Mouse (Mus musculus): ENCODE measurements at regions not wholly inside any gene's neighbourhood (a gene's known extent, or its start where the extent isn't known, plus 50 kb on each side); places are given as distances from the start of the nearest gene placed in this dataset.

DNA sequence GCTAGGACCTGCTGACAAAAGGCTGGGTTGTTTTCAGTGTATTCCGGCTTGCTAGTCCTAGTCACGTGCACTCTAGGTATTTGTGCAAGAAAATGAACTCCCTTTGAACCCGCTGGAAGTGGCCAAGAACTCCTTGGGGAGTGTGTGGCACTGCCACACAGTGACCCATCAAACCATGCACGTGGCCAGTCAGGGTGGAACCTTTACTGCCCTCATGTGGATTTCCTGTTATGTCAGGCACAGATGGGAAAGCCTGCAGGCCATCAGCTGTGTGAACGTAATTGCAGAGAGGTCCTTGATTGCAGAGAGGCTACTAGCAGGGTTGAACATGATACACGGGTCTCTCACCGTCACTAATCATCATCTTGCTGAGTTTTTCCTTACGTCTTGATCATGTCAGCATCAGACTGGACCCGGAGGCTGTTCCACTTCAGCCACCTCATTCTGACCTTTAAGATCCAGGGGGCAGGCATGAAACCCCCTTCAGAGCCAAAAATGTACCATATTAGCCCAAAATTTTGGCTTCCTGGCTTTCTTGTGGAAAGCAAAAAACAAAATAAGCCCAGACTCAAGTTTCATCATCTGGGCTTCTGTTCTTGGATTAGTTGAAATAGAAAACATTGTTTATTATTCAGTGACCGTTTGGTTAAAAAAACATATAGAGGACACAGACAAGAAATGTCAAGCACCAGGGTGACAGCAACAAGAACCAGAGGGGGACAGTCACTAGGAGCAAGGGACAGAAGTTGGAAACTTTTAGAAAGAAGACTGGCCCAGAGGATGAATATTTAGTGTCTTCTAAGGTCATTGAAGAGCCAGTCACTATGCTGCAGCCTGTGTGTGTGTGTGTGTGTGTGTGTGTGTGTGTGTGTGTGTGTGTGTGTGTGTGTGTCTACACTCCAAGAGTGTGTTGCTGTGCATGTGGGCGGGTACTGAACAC lies 75.0 kb downstream of the Fam110c start:
- no peak overlapping the region; the same call in 1 of the 2 replicates for H3K27ac ChIP-seq (ENCODE audit: low read length)
- no peak overlapping the region for H3K4me3 ChIP-seq (ENCODE audit: low read depth, low read length)
- H3K4me1 ChIP-seq (ENCODE audit: control insufficient read depth, insufficient read depth, low read length), result peaks cover 2% of the 10 kb centered on the region; the same call in 1 of the 2 replicates
- no peaks in the 10 kb centered on the region for H3K36me3 ChIP-seq (ENCODE audit: control insufficient read depth, insufficient read depth, low read length)
- no peak overlapping the region for H3K4me2 ChIP-seq (replicated peaks; ENCODE audit: low read depth, low read length)
- no peak for ATAC-seq (ENCODE audit: insufficient number of reproducible peaks, insufficient read depth, low FRiP score, low read depth)
- 66% methylated on average over 11 of the region's 11 CpGs for WGBS
- H3K27me3 ChIP-seq (ENCODE audit: control insufficient read depth, insufficient read depth, low read length), result no peaks in the 10 kb centered on the region
- no peak overlapping the region for H3K9ac ChIP-seq (replicated peaks; ENCODE audit: low read depth, low read length)
- H3K9me3 ChIP-seq (ENCODE audit: control insufficient read depth, low read depth, low read length), result no peaks in the 10 kb centered on the region

DNA sequence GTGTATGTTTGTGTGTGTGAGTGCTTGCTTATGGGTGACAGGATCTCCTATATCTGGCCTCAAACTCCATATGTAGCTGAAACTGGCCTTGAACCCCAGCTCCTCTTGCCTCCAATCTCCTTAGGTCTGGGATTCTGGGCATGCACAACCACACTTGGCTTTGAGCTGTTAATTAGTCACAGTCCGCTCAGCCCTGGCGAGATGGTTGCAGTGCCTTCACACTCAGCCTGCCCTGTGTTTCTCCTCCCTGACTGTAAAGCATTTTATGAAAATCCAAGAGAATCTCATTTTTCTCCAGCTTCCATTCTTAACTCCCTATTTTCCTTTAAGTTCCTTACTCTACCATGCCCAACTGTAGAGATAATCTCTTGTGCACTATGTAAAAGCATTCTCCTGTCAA lies 80.1 kb downstream of the Fam110c start:
- Histone ChIP-seq H3K4me1 (ENCODE audit: control insufficient read depth, insufficient read depth, low read length) (peaks cover 6% of the 10 kb centered on the region; the same call in 1 of the 2 replicates), H3K36me3 (ENCODE audit: control insufficient read depth, insufficient read depth, low read length) (no peaks in the 10 kb centered on the region), H3K27me3 (ENCODE audit: control insufficient read depth, insufficient read depth, low read length) (no peaks in the 10 kb centered on the region), H3K27ac (ENCODE audit: low read length) (no peak overlapping the region), H3K9ac (replicated peaks; ENCODE audit: low read depth, low read length) (no peak overlapping the region), H3K9me3 (ENCODE audit: control insufficient read depth, low read depth, low read length) (no peaks in the 10 kb centered on the region), H3K4me3 (ENCODE audit: low read depth, low read length) (no peak overlapping the region), H3K4me2 (replicated peaks; ENCODE audit: low read depth, low read length) (no peak overlapping the region)
- ATAC-seq (ENCODE audit: insufficient number of reproducible peaks, insufficient read depth, low FRiP score, low read depth), result no peak
- WGBS, result 84% methylated on average over 2 of the region's 2 CpGs

DNA sequence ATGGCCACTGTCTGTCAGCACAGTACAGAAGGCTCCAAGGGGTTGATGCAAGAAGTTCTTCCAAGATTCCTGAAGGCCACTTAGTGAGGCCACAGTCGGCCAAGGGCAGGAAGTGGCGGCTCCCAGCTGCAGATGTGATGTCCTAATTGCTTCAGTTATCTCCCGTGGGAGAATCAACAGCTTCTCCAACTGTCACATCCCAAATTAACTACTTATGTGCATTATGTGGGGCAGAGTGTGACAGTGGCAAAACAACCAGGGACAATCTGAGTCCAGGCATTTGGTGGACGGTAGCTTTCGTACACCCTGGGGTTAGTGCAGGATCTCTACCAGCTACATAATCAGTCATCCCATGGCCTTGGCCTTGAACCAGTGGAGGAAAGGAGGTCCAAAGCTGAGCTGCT lies 80.9 kb downstream of the Fam110c start:
- Histone ChIP-seq H3K4me1 (ENCODE audit: control insufficient read depth, insufficient read depth, low read length) (peaks cover 6% of the 10 kb centered on the region; the same call in 1 of the 2 replicates), H3K27ac (ENCODE audit: low read length) (no peak overlapping the region), H3K9me3 (ENCODE audit: control insufficient read depth, low read depth, low read length) (no peaks in the 10 kb centered on the region), H3K36me3 (ENCODE audit: control insufficient read depth, insufficient read depth, low read length) (no peaks in the 10 kb centered on the region), H3K27me3 (ENCODE audit: control insufficient read depth, insufficient read depth, low read length) (no peaks in the 10 kb centered on the region), H3K4me3 (ENCODE audit: low read depth, low read length) (no peak overlapping the region), H3K9ac (replicated peaks; ENCODE audit: low read depth, low read length) (no peak overlapping the region), H3K4me2 (replicated peaks; ENCODE audit: low read depth, low read length) (no peak overlapping the region)
- WGBS, result 51% methylated on average over 5 of the region's 5 CpGs
- no peak for ATAC-seq (ENCODE audit: insufficient number of reproducible peaks, insufficient read depth, low FRiP score, low read depth)

DNA sequence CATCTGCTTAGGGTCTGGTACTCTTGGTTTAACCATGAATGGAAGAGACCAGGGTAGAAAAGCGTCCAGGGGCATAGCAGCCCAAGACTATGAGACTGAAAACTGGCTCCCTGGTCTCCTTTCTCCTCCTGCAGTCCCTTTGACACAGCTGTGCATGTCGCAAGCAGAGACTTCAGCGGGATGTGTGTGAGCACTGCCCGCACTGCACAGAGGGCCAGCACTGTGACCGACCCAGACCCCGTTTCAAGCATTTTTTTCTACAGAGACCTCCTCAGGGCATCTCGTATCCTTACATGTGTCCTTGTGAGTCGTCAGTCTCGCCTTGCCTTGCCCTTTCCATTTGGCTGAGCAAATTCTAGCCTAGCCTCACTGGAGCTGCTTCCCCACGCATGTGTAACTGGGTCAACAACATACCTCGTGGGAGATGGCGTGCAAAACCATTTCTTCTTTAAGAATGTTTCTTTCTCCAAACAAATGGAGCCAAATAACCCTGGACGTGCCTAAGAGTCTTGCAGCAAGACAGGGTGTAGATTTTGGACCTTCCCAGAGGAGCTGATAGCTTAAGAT lies 82.6 kb downstream of the Fam110c start:
- ATAC-seq (ENCODE audit: insufficient number of reproducible peaks, insufficient read depth, low FRiP score, low read depth), result no peak
- 74% methylated on average over 13 of the region's 13 CpGs for WGBS
- Histone ChIP-seq H3K9ac (replicated peaks; ENCODE audit: low read depth, low read length) (no peak overlapping the region), H3K4me1 (ENCODE audit: control insufficient read depth, insufficient read depth, low read length) (peaks cover 6% of the 10 kb centered on the region; the same call in 1 of the 2 replicates), H3K9me3 (ENCODE audit: control insufficient read depth, low read depth, low read length) (no peaks in the 10 kb centered on the region), H3K4me3 (ENCODE audit: low read depth, low read length) (no peak overlapping the region), H3K27ac (ENCODE audit: low read length) (no peak overlapping the region), H3K27me3 (ENCODE audit: control insufficient read depth, insufficient read depth, low read length) (no peaks in the 10 kb centered on the region), H3K4me2 (replicated peaks; ENCODE audit: low read depth, low read length) (no peak overlapping the region), H3K36me3 (ENCODE audit: control insufficient read depth, insufficient read depth, low read length) (no peaks in the 10 kb centered on the region)

DNA sequence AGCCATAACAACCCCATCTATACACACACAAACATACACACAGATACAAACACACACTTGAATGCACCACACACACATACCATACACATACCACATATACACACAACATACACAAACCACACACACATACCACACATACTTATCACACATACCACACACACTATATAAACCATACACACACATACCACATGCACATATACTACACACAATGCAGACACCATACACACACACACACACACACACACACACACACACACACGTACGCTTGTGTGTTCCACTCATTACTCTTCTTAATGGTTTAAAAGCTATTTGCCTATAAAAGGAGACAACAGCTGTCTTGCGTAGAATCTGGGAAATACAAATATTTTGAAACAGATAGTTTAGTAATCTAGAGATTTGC lies 83.1 kb upstream of the Gm6993 start:
- H3K9me3 ChIP-seq (ENCODE audit: control insufficient read depth, low read depth, low read length), result no peaks in the 10 kb centered on the region
- no peaks in the 10 kb centered on the region for H3K36me3 ChIP-seq (ENCODE audit: control insufficient read depth, insufficient read depth, low read length)
- H3K4me3 ChIP-seq (ENCODE audit: low read depth, low read length), result no peak overlapping the region
- no peaks in the 10 kb centered on the region for H3K27me3 ChIP-seq (ENCODE audit: control insufficient read depth, insufficient read depth, low read length)
- H3K9ac ChIP-seq (replicated peaks; ENCODE audit: low read depth, low read length), result no peak overlapping the region
- 76% methylated on average over 3 of the region's 3 CpGs for WGBS
- H3K4me1 ChIP-seq (ENCODE audit: control insufficient read depth, insufficient read depth, low read length), result peaks cover 6% of the 10 kb centered on the region; the same call in 1 of the 2 replicates
- H3K27ac ChIP-seq (ENCODE audit: low read length), result no peak overlapping the region
- no peak for ATAC-seq (ENCODE audit: insufficient number of reproducible peaks, insufficient read depth, low FRiP score, low read depth)
- H3K4me2 ChIP-seq (replicated peaks; ENCODE audit: low read depth, low read length), result no peak overlapping the region

- no peaks in the 10 kb centered on the region for H3K9me3 ChIP-seq (ENCODE audit: control insufficient read depth, low read depth, low read length)
- H3K4me1 ChIP-seq (ENCODE audit: control insufficient read depth, insufficient read depth, low read length), result peaks cover 6% of the 10 kb centered on the region; the same call in 1 of the 2 replicates
- no peak overlapping the region for H3K27ac ChIP-seq (ENCODE audit: low read length)
- no peak for ATAC-seq (ENCODE audit: insufficient number of reproducible peaks, insufficient read depth, low FRiP score, low read depth)
- no peak overlapping the region for H3K9ac ChIP-seq (replicated peaks; ENCODE audit: low read depth, low read length)
- no peak overlapping the region for H3K4me3 ChIP-seq (ENCODE audit: low read depth, low read length)
- H3K36me3 ChIP-seq (ENCODE audit: control insufficient read depth, insufficient read depth, low read length), result no peaks in the 10 kb centered on the region
- no peaks in the 10 kb centered on the region for H3K27me3 ChIP-seq (ENCODE audit: control insufficient read depth, insufficient read depth, low read length)
- no peak overlapping the region for H3K4me2 ChIP-seq (replicated peaks; ENCODE audit: low read depth, low read length)
- WGBS, result 53% methylated on average over 1 of the region's 1 CpGs
Observed at GRCm38 (mm10) chr12:31157890-31158289, 82.7 kb upstream of the Gm6993 start.

DNA sequence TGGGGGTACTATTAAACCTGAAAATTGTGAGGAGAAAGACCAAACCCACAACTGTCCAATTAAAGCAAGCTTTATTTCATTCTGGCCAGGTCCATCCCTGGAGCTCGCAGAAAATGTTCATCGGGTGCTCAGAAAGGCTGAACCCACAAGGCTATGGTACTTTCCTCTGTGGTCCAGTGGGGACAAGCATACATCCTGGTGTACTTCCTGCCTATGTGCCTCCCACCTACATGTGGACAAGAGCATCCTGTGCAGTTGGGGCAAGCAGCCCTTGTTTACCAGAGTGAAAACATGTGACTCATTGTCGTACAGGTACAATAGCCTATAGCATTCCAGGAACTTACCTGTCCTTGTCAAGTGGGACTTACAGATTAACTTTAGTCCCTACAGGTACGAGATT lies 81.7 kb upstream of the Gm6993 start:
- Histone ChIP-seq H3K4me3 (ENCODE audit: low read depth, low read length) (no peak overlapping the region), H3K27me3 (ENCODE audit: control insufficient read depth, insufficient read depth, low read length) (no peaks in the 10 kb centered on the region), H3K4me1 (ENCODE audit: control insufficient read depth, insufficient read depth, low read length) (peaks cover 6% of the 10 kb centered on the region; the same call in 1 of the 2 replicates), H3K36me3 (ENCODE audit: control insufficient read depth, insufficient read depth, low read length) (no peaks in the 10 kb centered on the region), H3K9ac (replicated peaks; ENCODE audit: low read depth, low read length) (no peak overlapping the region), H3K9me3 (ENCODE audit: control insufficient read depth, low read depth, low read length) (no peaks in the 10 kb centered on the region), H3K4me2 (replicated peaks; ENCODE audit: low read depth, low read length) (no peak overlapping the region), H3K27ac (ENCODE audit: low read length) (no peak overlapping the region)
- 70% methylated on average over 4 of the region's 4 CpGs for WGBS
- ATAC-seq (ENCODE audit: insufficient number of reproducible peaks, insufficient read depth, low FRiP score, low read depth), result no peak

GRCm38 (mm10) chr12:31159378-31159777 lies 81.2 kb upstream of the Gm6993 start:
- H3K9me3 ChIP-seq (ENCODE audit: control insufficient read depth, low read depth, low read length), result no peaks in the 10 kb centered on the region
- H3K27me3 ChIP-seq (ENCODE audit: control insufficient read depth, insufficient read depth, low read length), result no peaks in the 10 kb centered on the region
- H3K4me2 ChIP-seq (replicated peaks; ENCODE audit: low read depth, low read length), result no peak overlapping the region
- ATAC-seq (ENCODE audit: insufficient number of reproducible peaks, insufficient read depth, low FRiP score, low read depth), result no peak
- H3K27ac ChIP-seq (ENCODE audit: low read length), result no peak overlapping the region
- WGBS, result 67% methylated on average over 7 of the region's 7 CpGs
- peaks cover 6% of the 10 kb centered on the region; the same call in 1 of the 2 replicates for H3K4me1 ChIP-seq (ENCODE audit: control insufficient read depth, insufficient read depth, low read length)
- H3K9ac ChIP-seq (replicated peaks; ENCODE audit: low read depth, low read length), result no peak overlapping the region
- no peaks in the 10 kb centered on the region for H3K36me3 ChIP-seq (ENCODE audit: control insufficient read depth, insufficient read depth, low read length)
- no peak overlapping the region for H3K4me3 ChIP-seq (ENCODE audit: low read depth, low read length)

Measured in stomach, embryonic 14.5 days (tissue).